Mouse (Mus musculus) bone marrow macrophage, adult 2 months (primary cell): ENCODE results near the gene Numbl. TPM values are rescaled to one million over a fixed set of nuclear protein-coding genes. Genes with fewer than 3 reads are reported as not detected.

Experiments
- H3K27ac ChIP-seq: 2 replicates; pipeline ENCODE4 v1.5.1; 2012; ENCODE audit warnings: low read depth, low read length; ENCODE audit not compliant: insufficient read depth
- H3K4me1 ChIP-seq: 2 replicates; pipeline ENCODE4 v1.6.1; 2012; ENCODE audit warnings: low read length; ENCODE audit not compliant: control insufficient read depth, insufficient read depth
- H3K4me3 ChIP-seq: 2 replicates; pipeline ENCODE4 v1.5.1; 2012; ENCODE audit warnings: mild to moderate bottlenecking, low read length, moderate library complexity; ENCODE audit not compliant: insufficient read depth
- CTCF ChIP-seq: IDR thresholded peaks from 2 replicates; pipeline ENCODE4 v1.5.1; 2012; ENCODE audit warnings: low read depth, mild to moderate bottlenecking, low read length, moderate library complexity
- POLR2A ChIP-seq: IDR thresholded peaks from 2 replicates; pipeline ENCODE4 v1.6.1; 2012; ENCODE audit warnings: mild to moderate bottlenecking, low read depth, low read length, borderline replicate concordance
- polyA plus RNA-seq: library from polyadenylated mRNA; stranded (reverse); fragments of >200 nt; gene quantifications from 2 replicates; pipeline ENCODE4 v1.2.4, GENCODE M21; 2012; ENCODE audit not compliant: missing spikeins, insufficient read depth, insufficient read length

Numbl gene
- polyA plus RNA-seq, 1 experiment = 6.2 TPM

DNA sequence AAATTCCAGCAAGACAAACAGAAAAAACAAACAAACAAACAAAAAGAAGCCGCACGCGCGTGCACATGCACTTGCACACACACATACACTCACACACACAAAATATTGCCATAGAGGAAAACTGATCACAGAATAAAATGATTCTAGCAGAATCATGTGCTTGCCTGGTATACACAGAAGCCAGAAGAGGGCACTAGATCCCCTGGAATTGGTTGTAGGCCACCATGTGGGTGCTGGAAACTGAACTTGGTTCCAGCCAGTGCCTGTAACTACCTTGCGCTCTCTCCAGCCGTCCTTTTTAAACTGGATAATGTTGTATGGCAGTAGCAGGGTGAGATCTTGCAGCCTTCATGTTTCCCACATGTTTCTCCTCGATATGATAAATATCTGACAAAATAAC, 30.5 kb downstream of the Numbl start:
- H3K27ac ChIP-seq = no peak overlapping the region
- TF ChIP-seq POLR2A (no peak), CTCF (no peak)
- no peak overlapping the region for H3K4me3 ChIP-seq
- H3K4me1 ChIP-seq = 0 out of 2 replicates have a peak, but pooled peaks cover 2% of the 10 kb centered on the region

DNA sequence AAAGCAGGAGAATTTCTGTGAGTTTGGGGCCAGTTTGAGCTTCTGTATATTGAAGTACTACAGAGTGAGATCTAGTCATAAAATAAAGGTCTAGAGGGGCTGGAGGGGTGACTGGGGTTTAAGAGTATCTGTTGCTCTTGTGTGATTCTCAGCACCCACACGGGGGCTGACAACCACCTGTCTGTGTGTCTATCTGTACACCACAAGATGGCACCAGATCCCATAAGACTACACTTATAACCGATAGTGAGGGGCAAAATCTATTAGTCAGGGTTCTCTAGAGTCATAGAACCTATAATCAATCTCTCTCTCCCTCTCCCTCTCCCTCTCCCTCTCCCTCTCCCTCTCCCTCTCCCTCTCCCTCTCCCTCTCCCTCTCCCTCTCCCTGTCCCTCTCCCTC, 32.3 kb downstream of the Numbl start:
- no peak overlapping the region for H3K27ac ChIP-seq
- H3K4me1 ChIP-seq = 0 out of 2 replicates have a peak, but pooled peaks cover 2% of the 10 kb centered on the region
- no peak overlapping the region for H3K4me3 ChIP-seq
- no peak for TF ChIP-seq CTCF
- TF ChIP-seq POLR2A = no peak

DNA sequence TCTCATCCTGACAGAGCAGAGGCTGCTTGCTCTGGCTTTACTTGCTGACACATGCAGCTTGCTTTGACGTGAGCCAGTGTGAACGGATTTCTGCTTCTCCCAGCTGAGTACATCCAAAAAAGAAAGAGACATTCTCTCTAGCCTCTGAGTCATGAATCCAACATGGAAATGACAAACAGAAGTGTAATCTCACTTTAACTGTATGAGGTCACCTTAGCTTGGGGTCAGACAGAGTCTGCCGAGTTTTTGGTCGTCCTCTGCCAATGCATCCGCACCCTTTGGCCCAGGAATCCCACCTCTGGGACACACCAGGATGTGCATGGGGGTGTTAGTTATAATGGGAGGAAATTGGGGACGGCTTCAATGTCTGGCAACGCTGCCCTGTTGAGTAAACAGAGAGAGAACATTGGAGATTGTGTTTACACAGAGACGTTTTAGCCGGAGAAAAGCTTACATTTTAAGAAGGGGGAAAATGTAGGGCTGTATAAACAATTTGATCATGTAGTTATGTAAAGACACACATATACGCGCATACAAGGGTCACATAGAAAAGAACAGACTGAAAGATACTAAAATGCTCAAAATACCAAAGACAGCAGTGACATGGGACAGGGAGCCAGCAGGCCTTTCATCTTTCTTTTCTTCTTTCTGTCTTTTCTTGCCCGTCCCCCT, 33.7 kb downstream of the Numbl start:
- 0 out of 2 replicates have a peak, but pooled peaks cover 2% of the 10 kb centered on the region for H3K4me1 ChIP-seq
- TF ChIP-seq POLR2A (no peak), CTCF (no peak)
- no peak overlapping the region for H3K4me3 ChIP-seq
- H3K27ac ChIP-seq = no peak overlapping the region

DNA sequence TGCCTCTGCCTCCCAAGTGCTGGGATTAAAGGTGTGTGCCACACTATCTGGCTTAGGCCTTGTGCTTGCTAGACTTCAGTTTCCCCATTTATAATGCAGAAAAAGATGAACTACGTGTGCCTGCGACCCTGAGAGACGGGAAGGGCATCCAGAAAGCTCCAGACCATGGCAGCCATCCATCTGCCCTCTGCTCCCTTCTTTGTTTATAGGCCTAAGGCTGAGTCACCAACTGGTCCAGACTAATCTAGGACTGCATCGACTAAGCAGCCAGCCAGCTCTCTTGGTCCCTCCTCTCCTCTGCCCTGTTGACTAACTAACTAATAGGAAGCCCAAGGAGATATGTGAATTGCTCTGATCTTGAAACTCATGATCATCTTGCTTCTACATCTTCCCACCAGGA, 37.7 kb downstream of the Numbl start:
- Histone ChIP-seq H3K4me1 (0 out of 2 replicates have a peak, but pooled peaks cover 2% of the 10 kb centered on the region), H3K4me3 (no peak overlapping the region)

DNA sequence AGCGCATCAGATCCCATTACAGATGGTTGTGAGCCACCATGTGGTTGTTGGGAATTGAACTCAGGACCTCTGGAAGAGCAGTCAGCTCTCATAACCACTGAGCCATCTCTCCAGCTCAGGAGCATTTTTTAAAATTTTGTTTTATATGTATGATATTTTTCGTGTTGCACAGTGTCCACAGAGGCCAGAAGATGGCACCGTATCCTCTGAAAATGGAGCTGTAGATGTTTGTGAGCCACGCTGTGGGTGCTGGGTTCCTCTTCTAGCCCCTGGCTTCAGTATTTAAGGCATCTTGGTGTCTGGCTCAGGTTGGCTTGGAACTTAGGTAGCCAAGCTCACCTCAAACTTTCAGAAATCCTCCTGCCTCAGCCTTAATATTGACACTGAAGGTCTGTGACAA, 38.3 kb downstream of the Numbl start:
- TF ChIP-seq POLR2A (no peak), CTCF (no peak)
- 0 out of 2 replicates have a peak, but pooled peaks cover 2% of the 10 kb centered on the region for H3K4me1 ChIP-seq
- no peak overlapping the region for H3K4me3 ChIP-seq
- no peak overlapping the region for H3K27ac ChIP-seq

More for the DNA sequence above, 37.7 kb downstream of the Numbl start:
- H3K27ac ChIP-seq = no peak overlapping the region
- no peak for TF ChIP-seq POLR2A

DNA sequence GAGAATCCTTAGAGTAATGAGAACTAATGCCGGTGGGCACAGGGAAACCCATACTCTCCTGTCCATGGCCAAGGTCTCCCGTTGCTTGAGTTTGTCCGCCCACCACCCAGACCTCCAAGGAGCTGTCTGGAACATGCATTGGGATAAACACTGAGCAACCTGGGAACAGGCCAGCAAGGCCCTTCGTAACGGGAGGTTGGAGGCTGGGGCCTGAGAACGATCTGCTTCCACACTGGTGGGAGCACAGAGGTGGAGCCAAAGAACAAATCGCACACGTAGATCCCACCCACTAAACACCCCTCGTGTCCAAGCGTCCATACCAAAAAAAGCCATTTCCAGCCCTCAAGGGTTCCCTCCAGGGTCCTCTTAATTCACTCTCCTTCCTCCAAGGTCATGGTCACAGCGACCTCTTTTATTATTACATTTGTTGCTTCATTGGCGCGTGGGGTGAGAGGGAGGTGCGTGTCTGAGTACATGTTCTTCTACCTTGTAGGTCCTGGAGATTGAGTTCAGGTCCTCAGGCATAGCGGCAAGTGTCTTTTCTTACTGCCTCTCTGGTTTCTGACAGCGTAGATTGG, 39.9 kb downstream of the Numbl start:
- no peaks in the 10 kb centered on the region for H3K4me1 ChIP-seq
- H3K4me3 ChIP-seq = no peak overlapping the region
- no peak for TF ChIP-seq CTCF
- no peak for TF ChIP-seq POLR2A
- H3K27ac ChIP-seq = no peak overlapping the region

DNA sequence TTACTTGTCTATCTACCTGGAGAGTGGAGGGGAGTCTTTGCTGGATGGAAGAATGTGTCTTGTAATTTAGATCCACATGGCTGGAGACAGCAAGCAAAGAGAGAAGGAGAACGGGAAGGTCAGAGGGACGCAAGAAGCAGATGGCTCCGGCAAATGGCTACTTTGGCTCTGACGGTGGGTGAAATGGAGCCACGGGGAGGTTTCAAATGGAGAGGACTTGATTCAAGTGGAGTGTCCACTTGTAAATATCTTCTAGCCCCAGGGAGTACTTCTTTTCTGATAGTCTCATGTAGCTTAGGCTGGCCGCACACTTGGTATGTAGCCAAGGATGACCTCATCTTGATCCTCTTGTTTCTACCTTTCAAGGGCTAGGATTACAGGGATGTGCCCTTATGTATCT, 40.6 kb downstream of the Numbl start:
- Histone ChIP-seq H3K27ac (no peak overlapping the region), H3K4me3 (no peak overlapping the region), H3K4me1 (no peaks in the 10 kb centered on the region)
- TF ChIP-seq CTCF (no peak), POLR2A (no peak)

DNA sequence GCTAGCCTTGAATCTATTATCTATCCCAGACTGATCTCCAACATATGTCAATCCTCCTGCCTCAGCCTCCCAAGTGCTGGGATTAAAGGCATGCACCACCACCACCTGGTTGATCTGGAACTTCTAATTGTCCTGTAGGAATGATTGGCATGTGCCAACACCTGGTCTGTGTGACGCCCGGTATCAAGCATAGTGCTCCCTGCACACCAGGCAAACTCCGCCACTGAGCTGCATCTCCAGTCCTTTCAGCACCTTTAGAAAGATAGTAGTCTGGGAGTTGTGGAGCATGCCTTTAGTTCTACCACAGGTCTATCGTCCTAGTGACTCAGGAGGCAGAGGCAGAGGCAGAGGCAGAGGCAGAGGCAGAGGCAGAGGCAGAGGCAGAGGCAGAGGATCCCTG, 42.1 kb downstream of the Numbl start:
- Histone ChIP-seq H3K4me1 (no peaks in the 10 kb centered on the region), H3K27ac (no peak overlapping the region), H3K4me3 (no peak overlapping the region)
- TF ChIP-seq CTCF (no peak), POLR2A (no peak)

DNA sequence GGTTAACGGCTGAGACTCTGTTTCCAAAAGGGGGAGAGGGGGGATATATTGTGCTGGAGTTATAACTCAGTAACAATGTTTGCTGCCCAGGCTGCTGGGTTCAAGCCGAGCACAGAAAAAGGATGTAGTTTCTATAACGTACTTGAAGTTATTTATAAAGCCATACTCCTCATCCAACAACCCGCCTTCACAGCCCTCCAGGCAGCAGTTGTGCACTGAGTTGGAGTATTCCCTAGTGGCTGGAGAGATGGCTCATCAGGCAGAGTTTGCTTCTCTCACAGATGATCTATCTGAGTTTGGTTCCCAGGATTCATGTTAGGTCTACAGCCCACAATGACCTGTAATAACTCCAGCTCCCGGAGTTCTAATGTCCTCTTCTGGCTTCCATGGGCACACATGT, 42.6 kb downstream of the Numbl start:
- Histone ChIP-seq H3K4me3 (no peak overlapping the region), H3K4me1 (no peaks in the 10 kb centered on the region), H3K27ac (no peak overlapping the region)
- TF ChIP-seq CTCF (no peak), POLR2A (no peak)

DNA sequence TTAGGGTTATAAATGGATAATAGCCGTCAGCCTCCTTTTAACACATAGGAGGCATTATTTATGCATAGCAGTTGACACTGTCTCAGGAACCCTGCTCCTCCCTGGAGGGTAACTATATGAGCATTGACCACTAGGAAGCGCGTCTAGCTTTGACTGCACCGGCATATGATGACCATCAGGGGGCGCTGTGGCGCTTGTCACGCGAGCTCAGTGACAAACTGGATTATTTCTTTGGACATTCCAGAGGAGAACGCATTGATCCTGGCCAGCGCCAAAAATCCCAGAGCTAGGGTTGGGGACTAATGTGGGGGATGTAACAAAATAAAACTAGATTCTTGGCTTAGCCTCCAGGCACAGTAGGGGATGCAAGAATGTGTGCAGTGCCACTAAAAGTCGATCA, 43.9 kb downstream of the Numbl start:
- TF ChIP-seq POLR2A = no peak
- TF ChIP-seq CTCF = peak; percentile 93
- H3K4me3 ChIP-seq = no peak overlapping the region
- H3K4me1 ChIP-seq = no peaks in the 10 kb centered on the region
- H3K27ac ChIP-seq = no peak overlapping the region
